In the genomic region with DNA sequence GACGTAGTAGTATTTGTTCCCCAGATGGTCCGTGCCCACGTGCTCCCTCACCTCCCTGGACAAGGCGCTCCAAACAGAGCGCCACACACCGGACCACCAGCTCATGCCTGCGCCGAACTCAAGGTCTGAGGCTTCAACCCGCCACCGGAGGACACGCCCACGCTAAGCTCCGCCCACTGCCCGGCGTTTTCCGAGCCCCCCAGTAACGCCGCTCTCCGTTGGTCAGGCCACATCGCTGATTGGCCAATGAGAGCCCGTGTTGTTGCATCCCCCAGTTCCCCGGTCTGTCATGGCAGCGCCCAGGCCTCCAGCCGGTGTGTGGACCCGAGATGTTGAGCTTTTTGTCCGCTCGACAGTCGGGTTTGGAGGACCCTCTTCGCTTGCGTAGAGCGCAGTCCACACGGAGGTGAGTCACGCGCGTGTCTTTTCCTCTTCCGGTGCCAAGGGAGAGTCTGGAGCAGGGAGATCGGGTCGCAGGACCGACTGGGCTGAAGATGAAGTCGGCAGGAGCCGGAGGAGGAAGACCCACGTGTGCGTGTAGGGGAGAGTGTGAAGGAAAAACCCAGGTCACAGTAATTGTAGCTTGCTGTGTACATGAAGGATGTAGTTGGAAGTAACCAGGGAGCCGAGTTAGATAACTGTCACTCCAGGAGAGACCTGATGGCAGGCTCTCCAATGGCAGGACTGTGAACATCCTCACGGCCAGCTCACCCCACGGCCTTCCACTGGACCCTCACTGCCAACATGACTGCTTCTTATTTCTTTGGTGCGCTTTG, we compare ENCODE assay signal across 8 mouse cellular contexts. TPM values are rescaled to one million over a fixed set of nuclear protein-coding genes. Genes with fewer than 3 reads are reported as not detected.
DNase-seq lines count a peak whose midpoint lies in the region; ATAC-seq lines count a peak whose summit lies in the region.

Gene Ndufaf2 (minus strand): TSS at position 159 of the 776 bp plus-strand sequence.
Gene Ercc8 (plus strand): TSS at position 267 of the 776 bp plus-strand sequence.

- H3K27ac ChIP-seq in intestine, embryonic 14.5 days (ENCODE audit: low read depth) = no peak within 1 kb of the TSS

- peak; percentile 99 for ATAC-seq in intestine, embryonic 14.5 days (replicated peaks; ENCODE audit: low FRiP score, low TSS enrichment, low read depth)

- H3K9me3 ChIP-seq in intestine, embryonic 14.5 days (ENCODE audit: control insufficient read depth, low read length) = no peaks in the 10 kb centered on the region

- no peaks in the 10 kb centered on the region for H3K27me3 ChIP-seq in intestine, embryonic 14.5 days (replicated peaks; ENCODE audit: control insufficient read depth, insufficient read depth, low read length)

- DNase-seq in adrenal gland, adult 18-20 months (ENCODE audit: low spot score in 2 of 2) = peak; percentile 98 to 99
- DNase-seq in embryo, embryonic 11 days = peak; percentile 97
- peak; percentile 92 for DNase-seq in gastrocnemius, postnatal 25 days
- peak; percentile 100 for DNase-seq in intestine, embryonic 14.5 days (ENCODE audit: low spot score)
- peak; percentile 95 to 97 for DNase-seq in left cerebral cortex, postnatal 14 days (ENCODE audit: low spot score in 2 of 2)
- peak; percentile 95 for DNase-seq in mesoderm, embryonic 11.5 days (ENCODE audit: low read depth, low spot score)
- peak; percentile 91 to 92 for DNase-seq in right cerebral cortex, postnatal 36 days (ENCODE audit: low spot score in 2 of 2)
- peak; percentile 96 for DNase-seq in yolk sac, embryonic 10.5 days (ENCODE audit: low spot score)

- peaks cover 5% of the 10 kb centered on the region for H3K36me3 ChIP-seq in intestine, embryonic 14.5 days (ENCODE audit: control insufficient read depth, insufficient read depth, low read length)

- peak within 1 kb of the TSS; percentile 72 for H3K4me3 ChIP-seq in intestine, embryonic 14.5 days (ENCODE audit: low read depth, low read length)

- WGBS in intestine, embryonic 14.5 days = under 1% methylated on average over 47 of the region's 47 CpGs

- intact Hi-C loops in left cerebral cortex, postnatal 14 days (cut with DNase I) = loop anchor here (10.0 kb wide), 2 partner anchors 274 to 1214 kb away; partner anchors contain the start of gene Dimt1

- H3K4me1 ChIP-seq in intestine, embryonic 14.5 days (replicated peaks; ENCODE audit: control insufficient read depth, insufficient read depth, low read length) = peaks cover 11% of the 10 kb centered on the region

- H3K9ac ChIP-seq in intestine, embryonic 14.5 days (ENCODE audit: low read length) = peak within 1 kb of the TSS; percentile 63

- H3K4me2 ChIP-seq in intestine, embryonic 14.5 days (ENCODE audit: low read length) = peak within 1 kb of the TSS; percentile 96

RNA-seq across cellular contexts. Expression of gene Ndufaf2, which starts in this region (rescaled TPM):
- total RNA-seq in adrenal gland, adult 18-20 months (2021) = 10 to 100 TPM; 31.9 to 32.7 TPM
- total RNA-seq in gastrocnemius, postnatal 25 days (2021) = 10 to 100 TPM; 12.6 to 13.6 TPM
- polyA plus RNA-seq in intestine, embryonic 14.5 days (2014; fragmentation: Nextera tagmentation; extraction: Ambion mirVana) = 70.5 and 73.3 TPM in 2 replicates
- total RNA-seq in left cerebral cortex, postnatal 14 days (2021) = 10 to 100 TPM; 20.3 to 22.0 TPM

RNA-seq across cellular contexts. Expression of gene Ercc8, which starts in this region (rescaled TPM):
- 1 to 10 TPM; 7.5 to 8.8 TPM for total RNA-seq in adrenal gland, adult 18-20 months (2021)
- total RNA-seq in gastrocnemius, postnatal 25 days (2021) = 1 to 10 TPM; 5.9 to 7.3 TPM
- polyA plus RNA-seq in intestine, embryonic 14.5 days (2014; fragmentation: Nextera tagmentation; extraction: Ambion mirVana) = 19.4 and 20.8 TPM in 2 replicates
- 10 to 100 TPM; 19.9 to 24.0 TPM for total RNA-seq in left cerebral cortex, postnatal 14 days (2021)
